Mouse (Mus musculus) embryo, embryonic 10 days (tissue): ENCODE measurements around the gene Tmem102.
A peak's percentile ranks its signal among the peaks of the same experiment; 100 is the strongest.

Experiments used
- DNase-seq: peaks from one replicate; pipeline ENCODE4 v3.0.0-alpha.2; 2015; ENCODE audit warnings: low spot score

Gene Tmem102

GRCm38 (mm10) chr11:69818871-69819270 is 13.4 kb upstream of the Tmem102 start:
- no peak for DNase-seq

GRCm38 (mm10) chr11:69818365-69818764 is 12.9 kb upstream of the Tmem102 start, which contains the start of gene Spem2:
Gene Spem2 (minus strand): TSS chr11:69818465.
- no peak for DNase-seq

GRCm38 (mm10) chr11:69816520-69816919 is 11.1 kb upstream of the Tmem102 start:
- no peak for DNase-seq

GRCm38 (mm10) chr11:69815155-69815554 is 9.7 kb upstream of the Tmem102 start, which contains the start of gene Gm39566:
Gene Gm39566 (minus strand): TSS chr11:69815298.
- no peak for DNase-seq

GRCm38 (mm10) chr11:69810280-69810679 is 4.9 kb upstream of the Tmem102 start:
- no peak for DNase-seq

GRCm38 (mm10) chr11:69807641-69808040 is 2.2 kb upstream of the Tmem102 start:
- DNase-seq, result no peak

GRCm38 (mm10) chr11:69806378-69806777 is 954 bp upstream of the Tmem102 start:
- DNase-seq, result no peak

GRCm38 (mm10) chr11:69804652-69804940 is 828 bp downstream of the Tmem102 start:
- DNase-seq, result no peak

GRCm38 (mm10) chr11:69803786-69804651 is 1.4 kb downstream of the Tmem102 start:
- DNase-seq, result peak; percentile 77

GRCm38 (mm10) chr11:69803328-69803727 is 2.1 kb downstream of the Tmem102 start:
- no peak for DNase-seq

- peak; percentile 77 for DNase-seq
Observed at GRCm38 (mm10) chr11:69802648-69803105, 2.7 kb downstream of the Tmem102 start.

GRCm38 (mm10) chr11:69801379-69801977 is 3.9 kb downstream of the Tmem102 start, which contains the start of gene Fgf11:
Gene Fgf11 (minus strand): TSS chr11:69801857.
- DNase-seq, result no peak

- DNase-seq, result peak; percentile 87
Observed at GRCm38 (mm10) chr11:69800392-69801197, 4.8 kb downstream of the Tmem102 start.

- no peak for DNase-seq
Observed at GRCm38 (mm10) chr11:69800138-69800391, 5.4 kb downstream of the Tmem102 start.

GRCm38 (mm10) chr11:69799394-69800137 is 5.9 kb downstream of the Tmem102 start:
- peak; percentile 5 for DNase-seq

- no peak for DNase-seq
Observed at GRCm38 (mm10) chr11:69797924-69798323, 7.5 kb downstream of the Tmem102 start.

- no peak for DNase-seq
Observed at GRCm38 (mm10) chr11:69795983-69796435, 9.4 kb downstream of the Tmem102 start.

- peak; percentile 97 for DNase-seq
Observed at GRCm38 (mm10) chr11:69795168-69795982, 10.0 kb downstream of the Tmem102 start, which contains the start of gene Chrnb1. Gene Chrnb1 (minus strand): TSS chr11:69795943.

GRCm38 (mm10) chr11:69793429-69793828 is 12.0 kb downstream of the Tmem102 start:
- no peak for DNase-seq

GRCm38 (mm10) chr11:69791420-69791819 is 14.0 kb downstream of the Tmem102 start:
- DNase-seq, result no peak

GRCm38 (mm10) chr11:69789431-69789830 is 16.0 kb downstream of the Tmem102 start:
- DNase-seq, result no peak
